Mouse (Mus musculus) heart, embryonic 16.5 days (tissue): ENCODE results near the gene Slc25a33. TPM values are rescaled to one million over a fixed set of nuclear protein-coding genes. Genes with fewer than 3 reads are reported as not detected.

Source experiments
- ATAC-seq: fragments of 200-750 bp; cut with Nextera tagmentation; replicated peaks from 2 replicates; pipeline ENCODE4 v1.8.0; 2017; ENCODE audit warnings: moderate number of reproducible peaks; ENCODE audit not compliant: insufficient read depth, low FRiP score; ENCODE audit errors: extremely low read depth
- H3K27ac ChIP-seq: fragments of 300-500 bp; sonication (generic); 2 replicates; pipeline ENCODE4 v1.5.1; 2014; ENCODE audit warnings: mild to moderate bottlenecking, low read length, control low read depth, moderate library complexity
- H3K27me3 ChIP-seq: fragments of 300-500 bp; sonication (generic); 2 replicates; pipeline ENCODE4 v1.6.1; 2014; ENCODE audit warnings: low read length, mixed read lengths; ENCODE audit not compliant: control insufficient read depth, insufficient read depth
- H3K36me3 ChIP-seq: fragments of 300-500 bp; sonication (generic); 2 replicates; pipeline ENCODE4 v1.6.1; 2014; ENCODE audit not compliant: control insufficient read depth, insufficient read depth
- H3K4me1 ChIP-seq: fragments of 300-500 bp; sonication (generic); 2 replicates; pipeline ENCODE4 v1.6.1; 2014; ENCODE audit warnings: low read length, mixed read lengths; ENCODE audit not compliant: control insufficient read depth, insufficient read depth
- H3K4me2 ChIP-seq: fragments of 300-500 bp; sonication (generic); 2 replicates; pipeline ENCODE4 v1.6.1; 2014; ENCODE audit warnings: low read depth, mild to moderate bottlenecking, control low read depth, low read length
- H3K4me3 ChIP-seq: fragments of 300-500 bp; sonication (generic); 2 replicates; pipeline ENCODE4 v1.5.1; 2014; ENCODE audit warnings: mild to moderate bottlenecking, control low read depth, low read length
- H3K9ac ChIP-seq: fragments of 300-500 bp; sonication (generic); 2 replicates; pipeline ENCODE4 v1.6.1; 2014; ENCODE audit warnings: low read length, control low read depth
- H3K9me3 ChIP-seq: fragments of 300-500 bp; sonication (generic); replicated peaks from 2 replicates; pipeline ENCODE4 v1.6.1; 2016; ENCODE audit warnings: low read length; ENCODE audit not compliant: control insufficient read depth
- WGBS: fragments of 180-500 bp; shearing (Covaris S2); extraction: QIAGEN DNeasy Blood & Tissue Kit; methylation state at CpG from one replicate; pipeline ENCODE4 v1.1.7; 2014; 5-methylcytosine and 5-hydroxymethylcytosine counted together
- polyA plus RNA-seq: library from polyadenylated mRNA; unstranded; fragments of >200 nt; fragmentation: Nextera tagmentation; extraction: Ambion mirVana; gene quantifications from 2 replicates; pipeline ENCODE4 v1.2.1, GENCODE M21; 2015

Gene Slc25a33
- polyA plus RNA-seq, 1 experiment from 2014 or later = 6.5 TPM

DNA sequence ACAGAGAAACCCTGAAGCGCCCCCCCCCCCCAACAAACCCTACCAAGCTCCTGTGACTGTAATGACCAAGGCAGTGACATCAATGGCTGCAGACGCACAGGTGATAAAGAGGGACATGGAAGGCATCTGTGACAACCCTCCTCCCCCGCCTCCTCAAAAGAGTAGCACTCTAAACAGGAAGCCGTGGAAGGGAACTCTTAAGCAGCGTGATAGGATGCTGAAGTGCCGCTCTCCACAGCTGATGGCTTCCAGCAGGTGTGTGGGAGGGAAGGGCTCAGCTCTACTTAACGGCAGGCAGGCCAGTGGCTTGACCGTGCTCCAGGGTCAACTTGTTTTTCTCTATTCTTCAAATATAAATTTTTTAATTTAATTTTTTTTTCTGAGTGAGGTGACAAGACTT is 52.9 kb downstream of the Slc25a33 start:
- H3K4me2 ChIP-seq = no peak overlapping the region
- ATAC-seq = no peak
- no peaks in the 10 kb centered on the region for H3K9me3 ChIP-seq
- WGBS = 53% methylated on average over 8 of the region's 8 CpGs
- no peaks in the 10 kb centered on the region for H3K27me3 ChIP-seq
- H3K4me3 ChIP-seq = no peak overlapping the region
- no peak overlapping the region for H3K27ac ChIP-seq
- no peaks in the 10 kb centered on the region; the same call in 1 of the 2 replicates for H3K4me1 ChIP-seq
- peaks cover 65% of the 10 kb centered on the region for H3K36me3 ChIP-seq
- H3K9ac ChIP-seq = no peak overlapping the region

DNA sequence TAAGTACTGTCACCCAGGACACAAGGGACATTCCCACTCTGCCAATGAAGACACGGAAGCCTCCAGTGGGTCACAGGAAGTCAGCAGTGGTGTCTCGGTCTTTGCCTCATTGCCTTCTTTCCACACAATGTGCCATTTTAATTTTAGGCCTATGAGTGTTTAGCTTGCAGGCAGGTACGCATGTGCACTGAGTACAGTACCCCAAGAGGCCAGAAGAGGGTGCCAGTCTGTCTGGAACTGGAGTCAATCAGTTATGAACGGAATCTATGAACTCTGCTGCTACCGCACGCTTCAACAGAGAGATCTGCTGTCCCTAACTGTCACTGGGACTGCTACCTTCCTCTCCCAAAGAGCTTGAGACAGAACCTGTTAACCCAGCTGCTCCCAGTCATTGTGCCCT is 54.4 kb downstream of the Slc25a33 start:
- Histone ChIP-seq H3K9me3 (no peaks in the 10 kb centered on the region), H3K9ac (no peak overlapping the region), H3K27ac (no peak overlapping the region), H3K36me3 (peaks cover 70% of the 10 kb centered on the region), H3K4me1 (no peaks in the 10 kb centered on the region; the same call in 1 of the 2 replicates), H3K4me3 (no peak overlapping the region), H3K27me3 (no peaks in the 10 kb centered on the region), H3K4me2 (no peak overlapping the region)
- ATAC-seq = no peak
- WGBS = 73% methylated on average over 6 of the region's 6 CpGs

DNA sequence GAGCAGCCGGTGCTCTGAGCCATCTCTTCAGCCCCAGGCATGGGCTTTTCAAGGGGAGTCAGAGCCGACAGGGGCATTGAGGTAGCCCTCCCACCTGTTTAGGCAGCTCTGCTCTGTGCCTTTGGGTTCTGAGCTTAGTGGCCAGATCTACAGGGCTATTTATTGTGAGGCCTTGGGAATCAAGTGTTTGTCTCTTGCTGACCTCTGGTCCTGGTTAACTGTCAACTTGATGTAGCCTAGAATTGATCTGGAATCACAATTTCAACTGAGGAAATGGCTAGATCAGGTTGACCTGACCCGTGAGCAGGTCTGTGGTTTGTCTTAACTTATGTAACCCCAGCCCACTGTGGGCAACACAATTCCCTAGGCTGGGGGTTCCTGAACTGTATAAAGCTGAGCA is 59.5 kb downstream of the Slc25a33 start:
- H3K9me3 ChIP-seq = no peaks in the 10 kb centered on the region
- peaks cover 47% of the 10 kb centered on the region for H3K36me3 ChIP-seq
- no peak overlapping the region for H3K4me3 ChIP-seq
- H3K4me2 ChIP-seq = no peak overlapping the region
- 81% methylated on average over 3 of the region's 3 CpGs for WGBS
- H3K4me1 ChIP-seq = no peaks in the 10 kb centered on the region
- no peak for ATAC-seq
- H3K27me3 ChIP-seq = no peaks in the 10 kb centered on the region
- no peak overlapping the region for H3K9ac ChIP-seq
- no peak overlapping the region for H3K27ac ChIP-seq

DNA sequence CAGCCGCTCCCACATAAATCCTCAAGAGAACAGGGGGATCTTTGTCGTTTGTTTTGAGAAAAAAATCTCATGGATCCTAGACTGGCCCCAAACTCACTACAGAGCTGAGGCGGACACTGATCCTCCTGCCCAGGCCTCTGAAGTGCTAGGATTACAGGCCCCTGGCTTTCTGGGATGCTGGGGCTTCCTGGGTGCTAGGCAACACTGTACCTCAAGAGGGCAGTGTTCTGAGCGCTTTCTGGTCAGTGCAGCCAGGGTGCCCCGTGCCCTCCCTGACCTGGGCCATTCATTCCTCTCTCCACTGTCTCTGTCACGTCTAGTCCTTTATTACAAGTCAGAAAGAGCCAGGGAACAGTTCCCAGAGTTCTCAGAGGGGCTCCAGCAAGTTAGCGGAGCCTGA is 62.1 kb downstream of the Slc25a33 start:
- 28% methylated on average over 7 of the region's 7 CpGs for WGBS
- Histone ChIP-seq H3K4me3 (no peak overlapping the region), H3K4me2 (no peak overlapping the region), H3K27me3 (no peaks in the 10 kb centered on the region), H3K4me1 (no peaks in the 10 kb centered on the region), H3K9ac (no peak overlapping the region), H3K36me3 (peaks cover 21% of the 10 kb centered on the region), H3K9me3 (no peaks in the 10 kb centered on the region), H3K27ac (no peak overlapping the region)
- ATAC-seq = peak; percentile 33; the same call in 1 of the 2 replicates

DNA sequence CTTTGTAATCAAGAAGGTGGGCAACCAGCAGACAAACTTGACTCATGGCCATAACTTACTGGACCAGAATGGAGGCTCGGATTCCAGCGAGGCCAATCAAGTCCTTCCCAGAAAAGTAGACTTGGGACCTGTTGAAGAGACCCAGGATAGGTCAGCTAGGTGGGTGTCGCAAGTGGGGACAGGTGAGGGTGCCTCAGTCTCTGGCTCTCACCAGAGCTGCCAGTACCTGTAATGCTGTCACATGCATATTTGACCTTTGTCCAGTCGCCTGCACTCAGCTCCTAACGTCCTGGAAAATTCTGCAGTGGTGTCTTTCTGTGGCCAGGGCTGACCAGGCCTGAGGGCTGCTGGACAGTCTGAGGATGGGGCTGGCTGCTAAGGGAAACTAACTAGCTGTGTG is 62.6 kb downstream of the Slc25a33 start:
- no peak for ATAC-seq
- Histone ChIP-seq H3K27me3 (no peaks in the 10 kb centered on the region), H3K27ac (no peak overlapping the region), H3K9me3 (no peaks in the 10 kb centered on the region), H3K4me1 (no peaks in the 10 kb centered on the region), H3K4me3 (no peak overlapping the region), H3K4me2 (no peak overlapping the region), H3K36me3 (peaks cover 17% of the 10 kb centered on the region), H3K9ac (no peak overlapping the region)
- WGBS = 90% methylated on average over 5 of the region's 5 CpGs

DNA sequence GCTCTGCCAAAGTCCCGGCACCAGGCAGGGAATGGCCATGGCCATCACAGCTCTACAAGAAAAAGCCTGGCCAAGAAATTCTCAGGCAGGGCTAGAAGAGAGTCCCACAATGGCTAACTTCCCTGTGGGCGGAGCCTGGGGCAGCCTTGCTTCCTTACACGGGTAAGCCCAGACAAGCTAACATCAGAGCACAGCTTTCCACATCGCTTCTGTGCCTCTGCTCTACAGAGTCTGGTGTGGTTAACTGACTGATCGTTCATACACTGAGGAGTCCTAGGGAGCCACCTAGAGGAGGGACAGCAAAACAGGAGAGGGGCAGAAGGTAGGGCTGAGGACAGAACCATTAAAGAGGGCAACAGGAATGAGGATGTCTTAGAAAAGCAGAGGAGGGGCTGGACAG is 63.6 kb downstream of the Slc25a33 start:
- H3K4me2 ChIP-seq = no peak overlapping the region
- peak; percentile 68 for ATAC-seq
- no peak overlapping the region for H3K9ac ChIP-seq
- no peaks in the 10 kb centered on the region for H3K4me1 ChIP-seq
- H3K9me3 ChIP-seq = no peaks in the 10 kb centered on the region
- no peak overlapping the region for H3K27ac ChIP-seq
- no peak overlapping the region for H3K4me3 ChIP-seq
- peaks cover 7% of the 10 kb centered on the region; the same call in 1 of the 2 replicates for H3K36me3 ChIP-seq
- no peaks in the 10 kb centered on the region for H3K27me3 ChIP-seq
- WGBS = 18% methylated on average over 5 of the region's 5 CpGs

DNA sequence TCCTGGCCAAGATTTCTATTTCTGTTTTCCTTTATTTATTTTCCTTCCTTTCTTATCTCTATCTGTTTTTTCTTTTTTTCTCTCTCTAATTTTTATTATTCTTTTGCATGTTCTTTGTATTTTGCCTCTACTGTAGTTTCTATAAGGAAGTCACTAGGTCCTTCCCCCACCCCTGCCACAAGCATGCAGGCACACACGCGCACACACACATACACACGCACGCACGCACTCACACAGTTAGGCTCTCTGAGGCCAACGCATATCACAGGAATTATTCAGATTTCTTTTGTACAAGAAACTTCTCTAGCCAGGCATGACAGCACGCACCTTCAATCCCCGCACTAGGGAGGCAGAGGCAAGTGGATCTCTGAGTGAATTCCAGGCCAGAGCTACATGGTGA is 68.1 kb downstream of the Slc25a33 start:
- no peak overlapping the region for H3K4me2 ChIP-seq
- H3K4me1 ChIP-seq = peaks cover 5% of the 10 kb centered on the region; the same call in 1 of the 2 replicates
- no peaks in the 10 kb centered on the region for H3K36me3 ChIP-seq
- no peaks in the 10 kb centered on the region for H3K9me3 ChIP-seq
- H3K4me3 ChIP-seq = no peak overlapping the region
- H3K9ac ChIP-seq = no peak overlapping the region
- 85% methylated on average over 8 of the region's 8 CpGs for WGBS
- no peaks in the 10 kb centered on the region for H3K27me3 ChIP-seq
- no peak for ATAC-seq
- no peak overlapping the region for H3K27ac ChIP-seq

DNA sequence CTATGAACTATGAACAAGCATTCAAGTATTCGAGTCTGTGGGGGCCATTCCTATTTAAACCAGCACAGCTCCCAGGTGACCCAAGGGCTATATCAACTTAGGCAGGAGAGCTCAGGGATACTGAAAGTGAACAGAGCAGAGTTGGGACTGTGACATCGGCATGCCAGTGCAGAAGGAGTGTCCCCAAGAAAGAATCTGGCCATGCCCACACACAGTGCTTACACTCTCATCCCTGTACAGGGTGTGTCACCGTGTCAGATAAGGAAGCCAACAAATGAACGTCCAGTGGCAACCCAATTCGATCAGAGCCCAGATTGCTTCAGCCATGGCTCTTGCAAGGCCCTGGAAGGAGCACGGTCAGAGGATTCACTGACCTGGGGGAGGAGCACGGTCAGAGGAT is 68.8 kb downstream of the Slc25a33 start:
- no peak for ATAC-seq
- Histone ChIP-seq H3K27me3 (no peaks in the 10 kb centered on the region), H3K4me1 (peaks cover 5% of the 10 kb centered on the region; the same call in 1 of the 2 replicates), H3K36me3 (no peaks in the 10 kb centered on the region), H3K9ac (no peak overlapping the region), H3K27ac (no peak overlapping the region), H3K4me3 (no peak overlapping the region), H3K4me2 (no peak overlapping the region), H3K9me3 (no peaks in the 10 kb centered on the region)
- WGBS = 45% methylated on average over 7 of the region's 7 CpGs

DNA sequence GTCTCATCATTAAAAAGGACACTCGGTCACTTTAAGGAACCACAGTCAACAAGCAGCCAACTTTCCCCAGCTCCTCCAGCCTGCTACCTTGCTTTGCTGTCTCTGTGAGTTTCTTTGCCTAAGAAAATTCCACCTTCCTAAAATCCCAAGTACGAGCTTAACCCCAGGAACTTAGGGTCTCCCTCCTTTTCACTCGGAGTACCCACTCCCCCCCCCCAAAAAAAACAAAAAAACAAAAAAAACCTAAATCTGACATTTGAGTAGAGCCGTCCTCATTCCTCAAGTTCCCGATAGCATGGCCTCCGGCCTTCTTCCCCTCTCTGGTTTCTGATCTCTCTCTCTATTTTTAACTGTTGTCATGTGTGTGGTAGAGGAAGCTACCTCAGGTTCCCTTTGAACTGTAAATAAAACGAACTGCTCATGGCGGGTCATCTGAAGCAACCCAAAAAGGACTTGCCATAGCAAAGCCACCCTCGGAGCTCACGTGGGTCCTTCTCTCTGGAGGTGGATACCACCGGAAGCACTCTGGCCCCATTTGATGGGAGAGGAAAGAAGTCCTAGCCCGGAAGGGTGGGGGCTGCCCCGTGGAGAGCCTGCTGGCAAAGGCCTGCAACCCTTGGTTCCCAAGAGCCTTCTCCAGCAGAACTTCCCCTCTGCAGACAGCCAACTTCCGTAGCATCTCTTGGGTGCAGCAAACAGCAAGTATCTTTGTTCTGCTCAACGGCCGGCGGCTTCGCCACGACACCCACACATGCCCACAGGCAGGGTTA is 71.7 kb downstream of the Slc25a33 start, which contains the start of gene Pik3cd:
Pik3cd (minus strand) TSS at position 362 of the 770 bp plus-strand sequence.
- no peak for ATAC-seq
- peaks cover 9% of the 10 kb centered on the region; the same call in 1 of the 2 replicates for H3K4me1 ChIP-seq
- H3K4me2 ChIP-seq = peak within 1 kb of the TSS; percentile 1
- 0 out of 2 replicates have a peak, but pooled peaks cover 2% of the 10 kb centered on the region for H3K27me3 ChIP-seq
- no peaks in the 10 kb centered on the region for H3K9me3 ChIP-seq
- peak within 1 kb of the TSS; percentile 7; the same call in 1 of the 2 replicates for H3K27ac ChIP-seq
- H3K4me3 ChIP-seq = no peak within 1 kb of the TSS
- no peaks in the 10 kb centered on the region for H3K36me3 ChIP-seq
- WGBS = 44% methylated on average over 19 of the region's 19 CpGs
- H3K9ac ChIP-seq = no peak within 1 kb of the TSS
